Mouse (Mus musculus) bone marrow, adult 2 months (tissue): Measurements from ENCODE around the gene Dpt. TPM values are rescaled to one million over a fixed set of nuclear protein-coding genes. Genes with fewer than 3 reads are reported as not detected.
A peak's percentile ranks its signal among the peaks of the same experiment; 100 is the strongest.

Experiments used
- H3K27ac ChIP-seq: fragments of 200-500 bp; 2 replicates; pipeline ENCODE4 v1.5.1; 2012; ENCODE audit warnings: low read depth, mild to moderate bottlenecking, control low read depth, inconsistent platforms, low read length; ENCODE audit not compliant: control insufficient read depth, poor library complexity, insufficient read depth
- H3K4me1 ChIP-seq: fragments of 200-500 bp; 2 replicates; pipeline ENCODE4 v1.6.1; 2011; ENCODE audit warnings: low read length; ENCODE audit not compliant: control insufficient read depth, insufficient read depth
- H3K4me3 ChIP-seq: fragments of 200-500 bp; replicated peaks from 2 replicates; pipeline ENCODE3; 2011; ENCODE audit warnings: mild to moderate bottlenecking, low read depth, low read length, control low read depth; ENCODE audit not compliant: control insufficient read depth
- CTCF ChIP-seq: fragments of 200-500 bp; IDR thresholded peaks from 2 replicates; pipeline ENCODE4 v1.5.1; 2011; ENCODE audit warnings: low read length, control low read depth; ENCODE audit not compliant: control insufficient read depth, insufficient read depth
- POLR2A ChIP-seq: fragments of 200-500 bp; IDR thresholded peaks from 2 replicates; pipeline ENCODE4 v1.6.1; 2011; ENCODE audit warnings: low read depth, mild to moderate bottlenecking, control low read depth, low read length, borderline replicate concordance; ENCODE audit not compliant: control insufficient read depth
- WGBS: fragments of 180-500 bp; shearing (Covaris S2); methylation state at CpG from one replicate; pipeline ENCODE4 v1.1.7; 2018; 5-methylcytosine and 5-hydroxymethylcytosine counted together
- polyA plus RNA-seq: library from polyadenylated mRNA; stranded (reverse); fragments of >200 nt; gene quantifications from 2 replicates; pipeline ENCODE4 v1.2.4, GENCODE M21; 2011; ENCODE audit warnings: low replicate concordance; ENCODE audit not compliant: missing spikeins, insufficient read depth, insufficient read length

The Dpt gene
- polyA plus RNA-seq, 1 experiment, result 1.5 TPM

GRCm38 (mm10) chr1:164861501-164861900 is 65.1 kb downstream of the Dpt start:
- WGBS, result 84% methylated on average over 4 of the region's 4 CpGs
- H3K4me3 ChIP-seq, result no peak overlapping the region
- no peak for TF ChIP-seq POLR2A
- TF ChIP-seq CTCF, result no peak
- no peak overlapping the region for H3K27ac ChIP-seq
- H3K4me1 ChIP-seq, result no peaks in the 10 kb centered on the region

- Histone ChIP-seq H3K4me1 (no peaks in the 10 kb centered on the region), H3K27ac (no peak overlapping the region), H3K4me3 (no peak overlapping the region)
- TF ChIP-seq CTCF (no peak), POLR2A (no peak)
- 80% methylated on average over 12 of the region's 12 CpGs for WGBS
Observed at GRCm38 (mm10) chr1:164862946-164863883, 66.8 kb downstream of the Dpt start.

GRCm38 (mm10) chr1:164864666-164865065 is 68.2 kb downstream of the Dpt start:
- TF ChIP-seq POLR2A (no peak), CTCF (no peak)
- Histone ChIP-seq H3K4me3 (no peak overlapping the region), H3K4me1 (no peaks in the 10 kb centered on the region), H3K27ac (no peak overlapping the region)
- WGBS, result 81% methylated on average over 3 of the region's 3 CpGs

- H3K4me3 ChIP-seq, result no peak overlapping the region
- peak overlapping the region; percentile 12; the same call in 1 of the 2 replicates for H3K27ac ChIP-seq
- TF ChIP-seq CTCF (peak; percentile 65), POLR2A (no peak)
- 60% methylated on average over 7 of the region's 7 CpGs for WGBS
- H3K4me1 ChIP-seq, result no peaks in the 10 kb centered on the region
Observed at GRCm38 (mm10) chr1:164870694-164871093, 74.2 kb downstream of the Dpt start.

Other genes with a start within 250 kb of the Dpt start
- not detected in 2 replicates for gene Xcl1, start 138.9 kb downstream of the Dpt start, polyA plus RNA-seq